Mouse (Mus musculus) lung, postnatal 25 days (tissue): Measurements from ENCODE around the gene Ube2v1.
A peak's percentile ranks its signal among the peaks of the same experiment; 100 is the strongest.

ENCODE experiments used
- DNase-seq: peaks from one replicate; pipeline ENCODE4 v3.0.0; 2022; ENCODE audit warnings: low spot score

Ube2v1 gene

DNA sequence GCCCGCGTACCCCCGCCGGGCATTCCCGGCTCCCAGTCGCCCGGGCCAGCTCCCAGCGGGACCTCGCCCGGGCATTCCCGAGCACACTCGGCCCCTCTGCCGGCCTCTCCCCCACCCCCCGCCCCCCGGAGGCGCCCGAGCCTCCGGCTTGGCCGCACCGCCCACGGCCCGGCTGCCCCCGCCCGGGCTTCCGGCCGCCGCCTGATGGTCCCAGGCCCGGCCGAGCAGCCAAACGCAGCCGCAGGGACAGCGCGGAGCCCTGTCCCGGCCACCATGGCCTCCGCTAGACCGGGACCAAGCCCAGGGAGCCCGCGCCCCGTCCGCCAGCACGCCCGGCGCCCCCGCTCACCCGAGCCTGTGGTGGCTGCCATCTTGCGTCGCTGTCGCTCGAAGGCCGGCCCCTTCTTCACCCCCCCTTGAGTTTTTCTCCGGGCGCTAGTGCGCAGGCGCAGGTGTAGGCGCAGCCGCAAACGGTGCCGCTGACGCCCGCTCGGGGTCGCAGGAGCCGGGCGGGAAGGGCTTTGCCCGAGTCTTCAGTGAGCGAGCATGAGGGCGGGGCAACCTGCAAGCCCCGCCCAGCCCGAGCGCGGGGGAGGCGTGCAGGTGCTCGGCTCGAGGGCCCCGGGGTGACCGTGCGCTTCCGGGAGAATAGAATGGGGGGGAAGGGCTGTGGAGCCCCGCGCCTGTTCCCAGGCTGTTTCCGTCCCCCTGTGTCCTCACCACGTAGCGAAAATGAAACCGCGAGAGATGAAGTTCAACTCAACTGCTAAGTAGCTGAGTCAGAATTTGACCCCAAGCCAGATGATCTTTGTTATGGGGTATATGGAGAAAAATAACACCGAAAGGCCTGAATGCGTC is at the start of gene Ube2v1:
Gene Ube2v1 (minus strand): TSS at position 505 of the 858 bp plus-strand sequence.
- peak; percentile 97 for DNase-seq

DNA sequence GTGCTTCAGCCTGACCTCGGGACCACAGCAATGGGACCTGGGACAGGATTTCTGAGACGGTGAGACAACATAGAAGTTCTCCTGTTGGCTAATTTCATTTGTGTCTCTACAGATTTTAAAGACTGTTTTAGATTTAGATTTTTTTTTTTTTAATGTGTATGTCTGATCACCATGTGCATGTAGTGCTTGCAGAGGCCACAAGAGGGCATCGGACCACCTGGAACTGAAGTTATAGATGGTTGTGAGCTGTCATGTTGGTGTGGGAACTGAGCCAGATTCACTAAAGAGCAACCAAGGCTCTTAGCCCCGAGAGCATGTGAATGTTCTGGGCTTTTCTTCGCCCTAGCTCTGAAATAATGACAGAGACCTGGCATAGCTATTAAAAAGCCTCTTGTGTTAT is 48.8 kb upstream of the Ube2v1 start:
- no peak for DNase-seq

DNA sequence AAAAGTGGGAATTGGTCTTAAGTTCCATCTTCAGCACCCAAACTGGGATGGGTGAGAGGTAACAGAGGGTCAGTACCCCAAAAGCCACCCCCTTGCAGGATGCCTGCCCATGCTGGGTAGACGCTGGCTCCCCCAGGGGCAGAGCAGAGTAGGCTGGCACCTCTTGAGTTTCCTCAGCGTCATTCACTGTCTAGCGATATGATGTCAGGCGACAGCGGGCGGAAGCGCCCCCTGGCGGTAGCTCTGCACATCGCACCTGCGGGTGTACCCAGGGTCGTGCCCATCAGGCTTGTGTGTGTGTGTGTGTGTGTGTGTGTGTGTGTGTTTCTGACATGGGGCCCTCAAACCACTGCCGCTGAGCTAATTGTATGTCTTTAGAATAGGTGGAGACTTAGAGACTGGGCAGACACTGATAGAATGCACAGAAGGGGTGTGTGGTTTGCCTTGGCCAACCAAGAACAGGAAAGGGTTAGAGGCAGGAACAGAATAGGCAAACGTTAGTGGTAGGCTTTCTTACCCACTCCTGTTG is 48.1 kb upstream of the Ube2v1 start:
- peak; percentile 82 for DNase-seq

DNA sequence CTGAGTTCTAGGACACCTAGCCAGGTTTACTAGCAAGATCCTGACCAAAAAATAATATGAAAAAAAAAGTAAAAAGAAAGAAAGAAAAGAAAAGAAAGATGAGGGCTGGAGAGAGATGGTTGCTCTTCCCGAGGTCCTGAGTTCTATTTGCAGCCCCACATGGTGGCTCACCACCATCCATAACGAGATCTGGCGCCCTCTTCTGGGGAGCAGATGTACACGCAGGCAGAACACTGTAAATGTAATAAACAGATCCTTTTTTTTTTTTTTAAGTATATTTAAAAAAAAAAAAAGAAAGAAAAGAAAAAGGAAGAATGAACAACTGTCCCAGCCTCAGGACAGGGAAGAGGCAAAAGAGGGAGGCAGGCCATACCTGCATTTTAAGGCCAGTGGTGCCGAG is 46.7 kb upstream of the Ube2v1 start:
- DNase-seq: no peak

DNA sequence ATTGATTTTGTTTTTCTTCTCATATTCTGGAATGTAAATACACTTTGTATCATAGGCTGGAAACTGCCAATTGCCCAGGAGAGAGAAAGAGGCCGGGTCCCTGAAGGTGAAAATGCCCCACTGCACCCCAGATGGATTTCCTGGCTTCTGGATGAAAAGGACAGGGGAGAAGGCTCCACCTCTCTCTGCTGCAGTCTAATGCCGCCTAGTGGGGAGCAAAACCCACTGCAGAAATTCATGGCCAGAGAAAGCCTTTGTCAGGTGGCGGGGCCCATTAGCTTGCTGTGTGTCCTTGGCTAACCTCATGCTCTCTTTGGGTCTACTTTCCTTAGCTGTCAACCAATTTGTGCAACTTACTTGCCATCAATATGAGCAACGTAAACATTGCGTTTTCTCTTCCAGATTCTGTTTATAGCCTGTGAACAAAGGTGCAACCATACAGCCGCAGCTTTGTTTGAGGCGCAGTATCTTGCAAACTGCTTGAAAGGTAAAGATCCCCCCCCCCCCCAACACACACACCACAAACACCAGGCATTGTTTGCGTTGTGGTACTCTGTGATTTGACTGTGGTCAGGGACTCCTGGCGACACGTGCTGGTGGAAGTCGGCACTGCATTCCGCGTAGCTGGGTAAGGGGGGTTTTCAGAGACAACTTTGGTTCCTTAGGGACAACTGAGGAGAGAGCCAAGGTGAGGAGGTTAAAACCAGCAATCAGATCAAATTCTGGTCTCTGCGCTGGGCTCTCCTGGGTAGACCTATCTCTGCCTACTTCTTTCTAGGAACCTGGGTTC is 43.4 kb upstream of the Ube2v1 start:
- no peak for DNase-seq

DNA sequence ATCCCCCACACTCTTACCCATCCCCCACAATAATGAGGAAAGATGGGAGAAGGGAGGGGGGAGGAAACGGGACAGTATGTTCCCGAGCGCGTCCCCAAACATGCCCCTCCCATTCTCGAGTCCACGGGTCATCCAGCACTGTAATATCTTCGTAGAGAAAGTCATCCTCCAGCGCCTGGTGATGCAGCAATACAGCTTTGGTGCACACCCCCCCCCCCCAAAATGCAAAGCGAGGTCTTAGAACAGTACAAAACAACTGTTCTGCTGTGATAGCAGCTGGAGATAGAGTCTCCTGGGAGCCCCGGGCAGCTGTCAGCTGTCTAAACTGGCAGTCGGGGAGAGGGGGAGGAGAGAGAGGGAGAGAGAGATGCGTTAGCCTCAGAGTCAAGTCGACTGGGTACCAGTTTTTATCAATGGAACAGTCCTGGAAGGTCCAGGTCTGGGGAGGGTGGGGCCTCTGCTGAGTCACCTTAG is 40.4 kb upstream of the Ube2v1 start:
- DNase-seq: no peak

DNA sequence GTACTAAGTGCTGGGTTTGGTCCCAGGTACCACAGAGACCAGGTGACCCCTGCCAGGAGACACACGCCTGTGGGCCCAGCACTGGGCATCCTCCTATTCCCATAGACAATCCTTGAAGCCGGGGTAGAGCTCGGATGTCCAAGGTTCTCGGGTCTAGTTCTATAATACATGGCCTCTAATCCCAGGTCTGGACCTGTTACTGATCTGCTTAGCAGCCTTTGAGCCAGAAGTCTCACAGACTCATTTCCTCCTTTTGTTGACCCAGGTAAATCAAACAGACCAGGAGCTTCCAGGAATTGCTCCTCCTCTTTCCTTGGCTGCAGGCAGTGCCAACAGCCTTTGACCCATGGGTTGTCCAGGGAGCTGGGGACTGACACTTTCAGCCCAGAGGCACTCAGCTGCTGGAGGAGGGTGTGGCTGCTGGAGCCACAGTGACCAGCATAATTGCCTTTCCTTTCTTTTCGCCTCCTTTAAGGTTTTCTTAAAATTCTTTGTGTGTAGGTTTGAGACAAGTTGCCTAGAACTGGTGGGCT is 39.3 kb upstream of the Ube2v1 start:
- DNase-seq: no peak

DNA sequence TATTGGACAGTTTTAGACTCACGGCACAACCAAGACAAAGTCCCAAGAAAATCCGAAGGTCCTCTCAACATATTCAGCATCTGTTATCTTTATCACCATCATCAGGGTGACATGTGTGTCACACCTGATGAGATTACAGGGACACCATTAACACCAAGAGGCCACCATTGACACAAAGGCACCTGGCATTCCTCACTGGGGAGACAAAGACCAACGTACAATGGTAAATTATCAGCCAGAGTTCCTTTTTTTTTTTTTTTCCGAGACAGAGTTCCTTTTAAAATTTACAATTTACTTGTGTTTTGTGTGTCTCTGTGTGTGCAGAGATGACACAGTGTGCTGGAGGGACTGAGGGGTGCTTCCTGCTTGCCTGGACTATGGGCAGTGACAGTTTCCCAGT is 37.5 kb upstream of the Ube2v1 start:
- no peak for DNase-seq

DNA sequence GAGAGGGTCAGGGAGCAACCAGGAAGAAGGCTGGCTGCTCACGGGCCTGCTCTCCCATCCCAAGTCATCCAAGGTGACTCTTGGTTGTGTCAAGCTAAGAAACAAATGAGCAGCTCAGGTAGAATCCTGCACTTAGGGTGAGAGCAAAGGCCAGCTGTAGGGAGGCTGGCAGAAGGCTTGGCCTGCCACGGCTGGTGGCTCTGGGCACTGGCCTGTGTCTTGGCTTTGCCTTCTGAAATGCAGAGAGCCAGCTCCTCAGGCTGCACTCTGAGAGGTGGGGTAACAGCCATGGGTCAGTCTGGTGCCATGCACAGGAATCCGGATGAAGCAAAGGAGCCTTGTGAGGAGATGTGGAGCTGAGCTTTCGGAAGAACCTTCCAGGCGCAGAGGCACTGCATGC is 36.5 kb upstream of the Ube2v1 start:
- no peak for DNase-seq

DNA sequence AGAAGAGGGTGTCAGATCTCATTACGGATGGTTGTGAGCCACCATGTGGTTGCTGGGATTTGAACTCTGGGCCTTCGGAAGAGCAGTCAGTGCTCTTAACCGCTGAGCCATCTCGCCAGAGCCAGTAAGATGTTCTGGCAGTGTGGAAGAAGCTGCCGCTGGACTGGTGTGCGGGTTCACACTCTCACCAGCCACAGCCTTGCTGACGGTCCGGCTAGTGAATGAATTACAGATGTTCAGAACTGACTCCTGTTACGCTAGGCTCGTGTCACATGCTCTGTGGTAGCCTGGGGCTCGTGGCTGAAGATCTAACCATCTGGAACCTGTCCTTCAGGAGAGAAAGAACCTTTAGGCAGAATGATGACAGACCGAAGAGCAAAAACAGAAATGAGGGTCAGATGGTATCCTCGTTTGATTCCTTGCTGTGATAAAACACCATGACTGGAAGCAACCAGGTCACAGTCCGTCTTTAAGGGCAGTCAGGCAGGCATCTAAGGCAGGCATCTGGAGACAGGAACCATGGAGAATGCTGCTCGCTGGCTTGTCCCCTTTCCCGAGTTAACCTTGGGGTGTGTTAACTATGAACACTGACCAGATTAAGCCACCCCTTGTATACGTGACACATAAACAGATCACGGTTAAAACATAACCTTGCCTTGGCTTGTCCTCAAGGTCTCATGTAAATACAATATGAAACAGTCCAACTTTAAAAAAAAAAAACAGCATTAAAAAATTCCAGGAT is 34.2 kb upstream of the Ube2v1 start:
- no peak for DNase-seq

DNA sequence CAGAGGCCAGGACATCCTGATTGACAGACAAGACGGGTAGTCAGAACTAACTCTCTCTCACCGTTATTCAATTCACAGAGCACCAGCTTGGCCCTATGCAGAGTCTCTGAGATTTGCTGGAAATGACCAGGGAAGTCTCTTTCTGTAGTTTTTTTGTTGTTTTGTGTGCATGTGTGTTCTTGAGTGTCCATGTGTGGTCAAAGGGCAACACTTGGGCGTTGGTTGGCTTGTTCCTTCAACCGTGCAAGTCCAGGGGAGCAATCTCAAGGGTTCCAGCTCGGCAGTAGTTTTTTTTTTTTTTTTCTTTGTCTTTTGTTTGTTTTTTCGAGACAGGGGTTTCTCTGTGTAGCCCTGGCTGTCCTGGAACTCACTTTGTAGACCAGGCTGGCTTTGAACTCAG is 30.8 kb upstream of the Ube2v1 start:
- no peak for DNase-seq

DNA sequence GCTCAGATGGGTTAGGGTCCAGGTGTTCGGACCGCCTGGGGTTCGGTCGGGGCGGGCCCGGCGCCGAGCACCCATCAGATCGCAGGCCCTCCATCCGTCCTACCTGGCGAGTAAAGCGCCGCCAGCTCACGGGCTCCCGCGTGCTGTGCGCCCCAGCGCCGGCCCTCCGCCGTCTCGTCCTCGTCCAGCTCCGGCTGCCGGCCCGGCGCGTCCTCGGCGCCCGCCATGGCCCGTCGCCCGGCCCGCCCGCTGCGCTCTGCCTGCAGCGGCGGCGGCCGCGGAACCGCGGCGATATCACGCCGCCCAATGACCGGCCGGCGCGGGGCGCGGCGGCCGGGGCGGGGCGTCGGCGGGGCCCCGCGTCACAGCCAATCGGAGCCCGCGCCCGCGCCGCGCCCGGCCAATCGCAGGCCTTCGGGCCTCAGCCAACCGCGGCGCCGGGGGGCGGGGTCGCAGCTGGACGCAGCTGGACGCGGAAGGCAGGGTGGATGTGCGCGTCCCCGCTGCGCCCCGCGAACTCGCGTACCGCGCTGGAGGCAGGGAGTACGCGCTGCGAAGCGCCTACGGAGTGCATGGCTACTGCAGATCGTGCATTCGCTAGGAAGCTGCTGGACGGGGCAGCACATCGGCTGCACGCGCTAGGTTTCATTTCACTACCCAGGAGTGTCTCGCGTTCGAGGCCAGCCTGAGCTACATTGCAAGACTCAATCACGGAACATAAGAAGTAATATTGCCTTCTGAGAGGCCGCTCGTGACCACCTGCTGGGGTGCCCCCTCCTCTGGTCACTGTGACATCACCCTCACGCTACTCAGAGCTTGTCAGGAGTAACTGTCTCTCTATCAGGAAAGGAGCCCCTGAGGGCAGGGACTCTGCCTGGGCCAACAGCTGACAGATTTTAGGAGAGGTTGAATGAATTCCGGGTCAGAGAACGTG is 29.6 kb upstream of the Ube2v1 start, which contains the start of gene Gm20431:
Gene Gm20431 (minus strand): TSS at position 227 of the 934 bp plus-strand sequence.
- DNase-seq: peak; percentile 94

DNA sequence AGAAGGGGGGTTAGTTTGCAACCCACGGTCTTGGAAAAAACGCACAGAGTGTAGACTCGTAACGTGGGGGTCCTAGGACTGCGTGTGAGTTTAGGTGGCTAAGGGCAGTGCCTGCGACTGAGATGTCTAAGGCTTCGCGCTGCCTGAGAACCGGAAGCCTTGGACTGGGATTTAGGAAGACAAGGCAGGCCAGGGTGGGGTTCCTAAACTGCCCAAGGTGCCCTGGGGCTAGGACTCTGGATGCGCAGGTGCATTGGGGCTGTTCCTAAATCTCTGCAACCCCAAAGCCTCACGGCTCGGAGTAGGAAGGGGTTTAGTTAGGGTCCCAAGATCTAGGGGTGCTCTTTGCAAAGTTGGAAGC is 28.7 kb upstream of the Ube2v1 start:
- DNase-seq: peak; percentile 18

DNA sequence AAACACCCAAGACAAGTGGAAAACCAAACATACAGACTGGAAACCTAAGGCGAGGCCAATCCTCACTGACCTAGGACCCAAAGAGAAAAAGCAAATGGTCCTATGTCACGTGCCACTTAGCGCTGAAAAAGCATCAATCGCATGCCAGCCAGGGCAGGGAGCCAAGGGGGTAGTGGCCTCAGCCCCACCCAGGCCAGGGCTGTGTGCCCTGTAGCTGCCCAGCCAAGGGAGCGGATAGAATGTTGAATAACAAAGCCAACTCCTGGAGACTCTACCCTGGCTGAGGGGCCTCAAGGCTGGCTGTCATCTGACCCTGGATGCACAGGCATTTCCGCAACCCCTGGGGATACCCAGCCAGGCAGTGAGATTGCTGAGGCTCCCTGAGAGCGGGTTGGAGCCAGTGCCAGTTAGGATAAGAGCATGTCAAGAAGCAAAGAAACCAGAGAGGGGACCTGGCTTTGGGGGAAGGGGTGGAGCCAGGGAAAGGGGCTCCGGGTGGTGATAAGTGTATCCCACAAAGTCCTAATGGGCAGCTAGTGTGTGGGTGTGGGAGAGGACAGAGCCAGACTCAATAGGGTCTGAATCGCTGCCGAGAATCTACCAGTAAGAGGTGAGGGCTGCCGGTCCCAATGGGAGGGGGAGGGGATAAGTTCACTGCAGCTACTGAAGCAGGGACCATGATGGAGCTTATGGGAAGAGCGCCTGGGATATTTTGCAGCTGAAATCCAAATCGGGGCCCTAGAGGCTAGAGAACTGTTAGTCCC is 28.1 kb upstream of the Ube2v1 start:
- peak; percentile 91 for DNase-seq

DNA sequence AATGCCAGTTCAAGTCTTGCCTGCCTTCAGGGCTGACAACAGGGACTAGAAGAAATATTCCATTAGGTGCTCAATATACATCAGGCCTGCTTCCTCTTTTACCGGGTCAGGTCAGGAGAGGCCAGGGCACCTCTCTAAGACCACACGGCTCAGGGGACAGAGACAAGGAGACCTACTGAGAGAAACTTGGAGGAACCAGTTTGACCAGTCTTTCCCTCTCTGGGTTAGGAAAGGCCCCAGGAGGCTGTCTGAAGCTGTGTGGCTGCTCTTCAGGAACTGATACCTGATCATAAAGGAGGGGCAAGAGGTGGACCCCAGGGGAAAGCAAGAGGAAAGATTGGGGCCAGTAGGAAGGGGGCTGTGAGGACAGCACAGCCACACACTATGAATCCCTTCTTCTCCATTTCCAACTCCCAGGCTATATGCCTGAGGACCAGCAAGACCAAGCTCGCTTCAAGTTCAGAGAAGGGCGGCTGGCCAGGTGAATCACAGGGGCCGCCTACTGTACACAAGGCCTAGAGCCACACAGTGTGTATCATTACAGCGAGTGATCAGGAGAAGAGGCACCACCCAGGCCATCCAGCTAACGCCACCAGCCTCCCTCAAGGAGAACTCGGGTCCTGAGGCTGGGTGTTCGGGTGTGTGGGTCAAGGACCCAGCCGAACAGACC is 27.4 kb upstream of the Ube2v1 start:
- DNase-seq: peak; percentile 78

DNA sequence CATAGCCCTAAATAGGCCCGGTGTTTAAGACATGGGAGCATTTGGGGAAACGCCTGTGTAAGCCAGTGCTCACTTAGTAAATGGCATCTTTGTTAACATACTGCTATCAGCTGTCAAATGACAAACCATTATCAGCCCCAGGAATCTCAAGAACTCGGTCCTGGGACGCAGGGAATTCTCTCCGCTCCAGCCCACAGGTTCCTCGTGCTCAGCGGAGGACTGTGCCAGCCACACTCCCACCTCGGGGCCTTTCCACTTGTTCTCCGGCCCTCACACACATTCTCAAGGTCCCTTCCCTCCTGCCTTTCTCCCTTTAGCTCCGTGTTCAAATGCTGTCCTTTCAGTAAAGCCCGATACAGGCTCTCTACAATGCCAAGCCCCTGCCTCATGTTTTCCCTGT is 26.8 kb upstream of the Ube2v1 start:
- DNase-seq: no peak

DNA sequence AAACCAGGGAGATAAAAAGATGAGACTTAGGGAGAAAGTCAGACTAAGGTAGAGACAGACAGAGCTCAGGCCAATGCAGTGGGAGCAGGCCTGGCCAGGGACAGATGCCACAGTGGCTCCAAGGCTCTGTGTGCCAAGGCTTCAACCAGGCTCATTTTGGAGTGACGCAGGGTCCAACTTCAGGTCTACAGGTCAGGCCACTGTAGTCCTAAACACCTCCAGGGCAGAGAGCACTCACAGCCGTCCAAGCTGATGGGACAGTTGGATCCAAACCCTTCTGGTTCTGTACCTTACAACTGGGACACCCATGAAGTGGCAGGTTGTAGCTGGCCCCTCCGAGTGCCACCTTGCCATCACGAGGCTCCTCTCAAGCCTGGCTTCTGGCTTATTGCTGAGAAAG is 26.1 kb upstream of the Ube2v1 start:
- DNase-seq: no peak

DNA sequence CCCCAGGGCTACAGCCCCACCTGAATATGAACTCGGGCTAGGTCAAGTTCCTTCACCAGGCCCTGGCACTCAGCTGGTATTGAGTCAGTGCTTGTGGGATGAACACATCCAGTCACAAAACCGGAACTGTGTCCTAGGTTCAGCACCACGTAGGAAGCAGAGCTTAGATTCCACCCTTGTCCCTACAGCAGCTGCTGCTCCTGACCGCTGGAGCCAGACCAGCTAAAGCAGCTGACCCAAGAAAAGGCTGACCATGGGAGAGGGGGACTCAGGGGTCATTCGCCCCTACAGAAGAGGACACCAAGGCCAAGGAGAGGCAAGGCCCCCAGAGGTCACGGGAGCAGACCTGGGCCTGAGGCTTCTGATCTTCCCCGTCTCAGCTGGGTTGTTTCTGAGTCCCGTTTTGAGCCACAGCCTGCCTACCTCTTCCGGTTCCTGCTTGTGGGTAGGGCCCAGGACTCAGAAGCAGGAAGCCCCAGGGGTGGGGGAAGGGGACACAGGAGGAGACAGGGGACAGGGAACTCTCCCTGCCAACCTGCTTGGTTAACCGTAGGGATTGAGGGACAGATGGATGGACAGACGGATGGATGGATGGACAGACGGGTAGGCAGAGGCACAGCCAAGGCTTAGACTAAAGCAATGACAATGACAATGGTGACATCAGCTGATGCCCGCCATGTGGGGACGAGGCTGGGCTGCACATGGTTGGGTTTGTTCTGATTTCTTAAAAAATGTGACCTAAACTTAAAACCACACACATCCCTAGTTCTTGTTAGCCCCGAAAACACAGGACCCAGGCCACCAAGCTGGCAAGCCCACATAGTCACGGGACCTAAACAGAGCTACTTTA is 25.0 kb upstream of the Ube2v1 start:
- peak; percentile 69 for DNase-seq
